Mouse (Mus musculus) left cerebral cortex, adult 9 months (tissue): ENCODE measurements around the gene Dab1.
A peak's percentile ranks its signal among the peaks of the same experiment; 100 is the strongest.

Experiments used
- DNase-seq, 2 experiments: peaks; one replicate each; pipeline ENCODE4 v3.0.0; 2022; ENCODE audit warnings: low spot score in 2 of 2

The Dab1 gene

GRCm38 (mm10) chr4:103822669-103823068 is 203.5 kb downstream of the Dab1 start:
- no peak for DNase-seq

GRCm38 (mm10) chr4:103838377-103838776 is 219.2 kb downstream of the Dab1 start:
- DNase-seq, result no peak

GRCm38 (mm10) chr4:103839541-103839940 is 220.4 kb downstream of the Dab1 start:
- DNase-seq, result no peak

- DNase-seq, result no peak
Observed at GRCm38 (mm10) chr4:103841126-103841525, 222.0 kb downstream of the Dab1 start.

GRCm38 (mm10) chr4:103844635-103845034 is 225.5 kb downstream of the Dab1 start:
- DNase-seq, result no peak

- no peak for DNase-seq
Observed at GRCm38 (mm10) chr4:103857173-103857572, 238.0 kb downstream of the Dab1 start.

GRCm38 (mm10) chr4:103875564-103875963 is 256.4 kb downstream of the Dab1 start:
- no peak for DNase-seq

- no peak for DNase-seq
Observed at GRCm38 (mm10) chr4:103878841-103879240, 259.7 kb downstream of the Dab1 start.

- peak in 1 of 2 experiments; percentile 81 for DNase-seq
Observed at GRCm38 (mm10) chr4:103881641-103882040, 262.5 kb downstream of the Dab1 start.

GRCm38 (mm10) chr4:103888086-103888485 is 268.9 kb downstream of the Dab1 start:
- DNase-seq, result no peak

GRCm38 (mm10) chr4:103889110-103889509 is 270.0 kb downstream of the Dab1 start:
- no peak for DNase-seq

- DNase-seq, result no peak
Observed at GRCm38 (mm10) chr4:103896806-103897205, 277.6 kb downstream of the Dab1 start.

- DNase-seq, result no peak
Observed at GRCm38 (mm10) chr4:103897702-103898101, 278.5 kb downstream of the Dab1 start.

GRCm38 (mm10) chr4:103911441-103911840 is 292.3 kb downstream of the Dab1 start:
- DNase-seq, result no peak

GRCm38 (mm10) chr4:103912071-103912470 is 292.9 kb downstream of the Dab1 start:
- DNase-seq, result no peak

- no peak for DNase-seq
Observed at GRCm38 (mm10) chr4:103922431-103922931, 303.3 kb downstream of the Dab1 start.

GRCm38 (mm10) chr4:103926682-103927081 is 307.5 kb downstream of the Dab1 start:
- no peak for DNase-seq

- DNase-seq, result no peak
Observed at GRCm38 (mm10) chr4:103929631-103930030, 310.5 kb downstream of the Dab1 start.

- DNase-seq, result no peak
Observed at GRCm38 (mm10) chr4:103934364-103934763, 315.2 kb downstream of the Dab1 start.

GRCm38 (mm10) chr4:103948255-103948654 is 329.1 kb downstream of the Dab1 start:
- DNase-seq, result no peak

GRCm38 (mm10) chr4:103953652-103954220 is 334.6 kb downstream of the Dab1 start:
- no peak for DNase-seq

- DNase-seq, result no peak
Observed at GRCm38 (mm10) chr4:103961134-103962049, 342.2 kb downstream of the Dab1 start.

GRCm38 (mm10) chr4:103969906-103970305 is 350.7 kb downstream of the Dab1 start:
- DNase-seq, result no peak
